Mouse (Mus musculus) CH12.LX (cell line): ENCODE results near the gene Kcnn4.

Source experiments
- CTCF ChIP-seq, 2 experiments: IDR thresholded peaks in 1 of 2; conservative IDR thresholded peaks in 1 of 2; 2 replicates each; pipeline ENCODE4 v1.5.1; 2011 to 2012; ENCODE audit warnings: low read depth in 2 of 2, low read length in 2 of 2, improper control_type of control experiment in 1 of 2, inconsistent platforms in 1 of 2, mild to moderate bottlenecking in 1 of 2, moderate library complexity in 1 of 2
- ZKSCAN1 ChIP-seq: IDR thresholded peaks from 2 replicates; pipeline ENCODE4 v1.6.1; 2012; ENCODE audit warnings: low read depth, inconsistent platforms, low read length, improper control_type of control experiment, borderline replicate concordance

GRCm38 (mm10) chr7:24396832-24397231 is 26.8 kb downstream of the Kcnn4 start:
- TF ChIP-seq CTCF (conservative IDR thresholded peaks at IDR 0.05 in 1 of 2, IDR thresholded peaks at IDR 0.05 in 1 of 2; ENCODE audit: low read depth in 2 of 2, low read length in 2 of 2) (no peak), ZKSCAN1 (no peak)
